Comparison of ENCODE assay signal across 22 mouse cellular contexts in the genomic region with DNA sequence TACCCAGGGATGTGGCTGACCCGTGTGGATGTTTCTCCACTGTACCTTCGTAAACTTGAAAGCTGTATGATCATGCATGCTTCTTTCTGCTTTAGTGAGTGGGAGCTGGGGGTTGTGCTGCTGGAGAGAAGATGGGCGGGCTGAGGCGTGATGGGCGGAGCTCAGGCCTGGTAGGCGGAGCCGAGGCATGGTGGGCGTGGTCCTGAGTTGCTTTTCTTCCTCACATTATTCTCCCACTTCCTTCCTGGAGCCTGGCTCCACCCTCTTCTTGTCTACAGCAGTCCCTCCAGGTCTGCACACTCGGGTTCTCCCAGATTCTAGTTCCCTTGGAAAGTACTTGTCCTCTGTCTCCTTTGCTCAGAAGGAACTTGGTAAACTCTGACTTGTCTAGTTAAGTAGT.
DNase-seq lines count a peak whose midpoint lies in the region; ATAC-seq and TF ChIP-seq lines count a peak whose summit lies in the region.
"Had no signal": no experiment of that assay in that cellular context is flagged by ENCODE, and none has a peak within 500 bp of the region (broad histone marks: within the 10 kb centered on the region; RNA-seq: fewer than 3 reads in every experiment).

No protein-coding gene starts in this region.

- no peaks in the 10 kb centered on the region for H3K79me2 ChIP-seq in MEL (ENCODE audit: control insufficient read depth, insufficient read depth, low read length, poor library complexity)

- no peak overlapping the region for H3K4me2 ChIP-seq in stomach, postnatal 0 days (replicated peaks; ENCODE audit: low read depth)
- no peak overlapping the region for H3K4me2 ChIP-seq in forebrain, postnatal 0 days (ENCODE audit: low read depth)
- no peak overlapping the region for H3K4me2 ChIP-seq in forebrain, embryonic 13.5 days
- H3K4me2 ChIP-seq: heart, embryonic 11.5 days; hindbrain, embryonic 14.5 days had no signal

- DNase-seq in thymus, postnatal 4 days, result peak; percentile 12
- no peak for DNase-seq in thymus, adult 2 months
- peak; percentile 23 for DNase-seq in MEL (ENCODE audit: low read depth, low spot score)
- peak; percentile 15 for DNase-seq in stomach, postnatal 0 days (ENCODE audit: low spot score)
- DNase-seq in forebrain, postnatal 0 days, result no peak
- DNase-seq in right cerebral cortex, postnatal 14 days, result no peak
- DNase-seq: adrenal gland, adult 8-10 months; adrenal gland, postnatal 25 days; cerebellum, adult 11-12 months; cerebellum, adult 8-10 months; cerebellum, postnatal 36 days; gastrocnemius, postnatal 25 days; heart, postnatal 36 days; kidney, adult 18-20 months had no signal

- TF ChIP-seq CTCF in thymus, adult 2 months (IDR thresholded peaks at IDR 0.05; ENCODE audit: borderline replicate concordance, control insufficient read depth, extremely low read depth, insufficient read depth, low read length, poor library complexity), result no peak
- no peak for TF ChIP-seq CTCF in MEL (IDR thresholded peaks at IDR 0.05 in 2 of 3, conservative IDR thresholded peaks at IDR 0.05 in 1 of 3; ENCODE audit: control insufficient read depth in 1 of 3, insufficient read depth in 1 of 3, low read depth in 2 of 3, low read length in 3 of 3, poor library complexity in 1 of 3, severe bottlenecking in 1 of 3)
- no peak for TF ChIP-seq CTCF in stomach, postnatal 0 days (IDR thresholded peaks at IDR 0.05; ENCODE audit: low read depth)
- TF ChIP-seq CTCF in forebrain, postnatal 0 days (IDR thresholded peaks at IDR 0.05; ENCODE audit: low read depth), result no peak

- ATAC-seq in stomach, postnatal 0 days (ENCODE audit: low FRiP score, low TSS enrichment), result no peak
- no peak for ATAC-seq in forebrain, postnatal 0 days
- ATAC-seq in forebrain, embryonic 13.5 days, result no peak
- ATAC-seq: forebrain, embryonic 14.5 days; hindbrain, postnatal 0 days; inflammation-experienced regulatory T-cells, adult 6 months; intestine, embryonic 16.5 days had no signal

- H3K27me3 ChIP-seq in thymus, adult 2 months (ENCODE audit: control insufficient read depth, insufficient read depth, low read length), result no peaks in the 10 kb centered on the region
- H3K27me3 ChIP-seq in MEL (ENCODE audit: control insufficient read depth in 1 of 2, insufficient read depth in 2 of 2, low read length in 2 of 2), result peaks cover 2 to 4% of the 10 kb centered on the region in 2 experiments; a peak in 2 of 4 replicates
- H3K27me3 ChIP-seq in stomach, postnatal 0 days (ENCODE audit: control insufficient read depth, insufficient read depth, low read length), result no peaks in the 10 kb centered on the region
- no peaks in the 10 kb centered on the region for H3K27me3 ChIP-seq in forebrain, postnatal 0 days (ENCODE audit: insufficient read depth, low read length)
- no peaks in the 10 kb centered on the region for H3K27me3 ChIP-seq in forebrain, embryonic 13.5 days

- 79% methylated on average over 9 of the region's 9 CpGs for WGBS in thymus, adult 2 months
- WGBS in stomach, postnatal 0 days, result 70% methylated on average over 9 of the region's 9 CpGs
- 86% methylated on average over 9 of the region's 9 CpGs for WGBS in forebrain, postnatal 0 days
- 82% methylated on average over 9 of the region's 9 CpGs for WGBS in forebrain, embryonic 13.5 days

- H3K9ac ChIP-seq in MEL (ENCODE audit: control insufficient read depth, low read depth, low read length, poor library complexity, severe bottlenecking), result no peak overlapping the region
- H3K9ac ChIP-seq in stomach, postnatal 0 days (ENCODE audit: low read length), result no peak overlapping the region
- no peak overlapping the region for H3K9ac ChIP-seq in forebrain, postnatal 0 days
- H3K9ac ChIP-seq in forebrain, embryonic 13.5 days, result no peak overlapping the region
- H3K9ac ChIP-seq: hindbrain, embryonic 14.5 days had no signal

- TF ChIP-seq EP300 in MEL (IDR thresholded peaks at IDR 0.05; ENCODE audit: low read depth in 1 of 2, low read length in 2 of 2), result no peak
- TF ChIP-seq EP300 in stomach, postnatal 0 days (optimal IDR thresholded peaks at IDR 0.05), result no peak

- H3K36me3 ChIP-seq in thymus, adult 2 months (ENCODE audit: control insufficient read depth, insufficient read depth, low read length), result no peaks in the 10 kb centered on the region
- no peaks in the 10 kb centered on the region for H3K36me3 ChIP-seq in MEL (ENCODE audit: control insufficient read depth in 1 of 2, insufficient read depth in 2 of 2, low read length in 2 of 2)
- no peaks in the 10 kb centered on the region for H3K36me3 ChIP-seq in stomach, postnatal 0 days (ENCODE audit: control insufficient read depth, insufficient read depth, low read length)
- no peaks in the 10 kb centered on the region for H3K36me3 ChIP-seq in forebrain, postnatal 0 days (ENCODE audit: insufficient read depth)
- no peaks in the 10 kb centered on the region for H3K36me3 ChIP-seq in forebrain, embryonic 13.5 days (ENCODE audit: poor library complexity, severe bottlenecking)
- H3K36me3 ChIP-seq: forebrain, embryonic 10.5 days had no signal

- no peak overlapping the region for H3K27ac ChIP-seq in thymus, adult 2 months (ENCODE audit: control insufficient read depth, insufficient read depth, low read length)
- no peak overlapping the region for H3K27ac ChIP-seq in MEL (ENCODE audit: control insufficient read depth, low read depth, low read length)
- no peak overlapping the region for H3K27ac ChIP-seq in stomach, postnatal 0 days (replicated peaks)
- no peak overlapping the region for H3K27ac ChIP-seq in forebrain, postnatal 0 days (ENCODE audit: low read depth, low read length)
- H3K27ac ChIP-seq in forebrain, embryonic 13.5 days, result no peak overlapping the region
- H3K27ac ChIP-seq: forebrain, embryonic 10.5 days; hindbrain, embryonic 14.5 days; hindbrain, postnatal 0 days had no signal

- no peaks in the 10 kb centered on the region for H3K4me1 ChIP-seq in thymus, adult 2 months (replicated peaks; ENCODE audit: control insufficient read depth, insufficient read depth, low read length)
- H3K4me1 ChIP-seq in MEL (ENCODE audit: control insufficient read depth in 1 of 2, insufficient read depth in 2 of 2, low read length in 2 of 2), result no peaks in the 10 kb centered on the region
- no peaks in the 10 kb centered on the region for H3K4me1 ChIP-seq in stomach, postnatal 0 days (replicated peaks; ENCODE audit: control insufficient read depth, insufficient read depth)
- H3K4me1 ChIP-seq in forebrain, postnatal 0 days (ENCODE audit: insufficient read depth), result no peaks in the 10 kb centered on the region
- H3K4me1 ChIP-seq in forebrain, embryonic 13.5 days, result no peaks in the 10 kb centered on the region
- H3K4me1 ChIP-seq: forebrain, embryonic 10.5 days had no signal

- no peak for TF ChIP-seq RAD21 in MEL (IDR thresholded peaks at IDR 0.05; ENCODE audit: low read depth, low read length)

- no peaks in the 10 kb centered on the region for H3K9me3 ChIP-seq in MEL (replicated peaks; ENCODE audit: insufficient read depth, low read length)
- H3K9me3 ChIP-seq in stomach, postnatal 0 days (ENCODE audit: control insufficient read depth, low read length), result no peaks in the 10 kb centered on the region
- H3K9me3 ChIP-seq in forebrain, postnatal 0 days (ENCODE audit: low read length), result no peaks in the 10 kb centered on the region
- H3K9me3 ChIP-seq in forebrain, embryonic 13.5 days (replicated peaks), result no peaks in the 10 kb centered on the region
- H3K9me3 ChIP-seq: forebrain, embryonic 10.5 days had no signal

- no peak for TF ChIP-seq POLR2A in thymus, adult 2 months (IDR thresholded peaks at IDR 0.05; ENCODE audit: control insufficient read depth, extremely low read depth, insufficient read depth, low read length, poor library complexity)
- TF ChIP-seq POLR2A in MEL (IDR thresholded peaks at IDR 0.05; ENCODE audit: control insufficient read depth in 1 of 2, insufficient read depth in 1 of 2, low read depth in 1 of 2, low read length in 2 of 2, poor library complexity in 1 of 2), result no peak

- H3K4me3 ChIP-seq in thymus, adult 2 months (ENCODE audit: control insufficient read depth, insufficient read depth, low read length), result no peak overlapping the region
- no peak overlapping the region for H3K4me3 ChIP-seq in MEL (ENCODE audit: control insufficient read depth in 1 of 2, insufficient read depth in 1 of 2, low read depth in 2 of 2, low read length in 2 of 2)
- no peak overlapping the region for H3K4me3 ChIP-seq in stomach, postnatal 0 days (ENCODE audit: low read depth, low read length)
- no peak overlapping the region for H3K4me3 ChIP-seq in forebrain, postnatal 0 days (ENCODE audit: low read depth, low read length)
- H3K4me3 ChIP-seq in forebrain, embryonic 13.5 days, result no peak overlapping the region
- H3K4me3 ChIP-seq: forebrain, embryonic 10.5 days had no signal

TF ChIP-seq in MEL, 35 proteins besides CTCF, POLR2A, EP300 and RAD21:
- TF ChIP-seq TBP (IDR thresholded peaks at IDR 0.05; ENCODE audit: low read depth, low read length) (no peak), MAZ (IDR thresholded peaks at IDR 0.05; ENCODE audit: low read depth, low read length) (no peak), USF2 (IDR thresholded peaks at IDR 0.05; ENCODE audit: borderline replicate concordance in 1 of 2, insufficient read depth in 1 of 2, low read depth in 1 of 2, low read length in 2 of 2) (no peak), MYC (IDR thresholded peaks at IDR 0.05; ENCODE audit: low read depth, low read length) (no peak), ZC3H11A (IDR thresholded peaks at IDR 0.05; ENCODE audit: low read depth, low read length) (no peak)

Comparison
In these comparisons a context has a peak if more than half of its experiments do, and no peak if none do; other contexts are left out.
1. DNase-seq: peak in thymus, postnatal 4 days (single experiment), MEL (single experiment) and stomach, postnatal 0 days (single experiment); none in thymus, adult 2 months (single experiment), forebrain, postnatal 0 days (single experiment) and right cerebral cortex, postnatal 14 days (single experiment).